Mouse (Mus musculus): ENCODE data around the gene Asic1. TPM values are rescaled to one million over a fixed set of nuclear protein-coding genes. Genes with fewer than 3 reads are reported as not detected.

The Asic1 gene
- polyA plus RNA-seq, 1 experiment: not detected

DNA sequence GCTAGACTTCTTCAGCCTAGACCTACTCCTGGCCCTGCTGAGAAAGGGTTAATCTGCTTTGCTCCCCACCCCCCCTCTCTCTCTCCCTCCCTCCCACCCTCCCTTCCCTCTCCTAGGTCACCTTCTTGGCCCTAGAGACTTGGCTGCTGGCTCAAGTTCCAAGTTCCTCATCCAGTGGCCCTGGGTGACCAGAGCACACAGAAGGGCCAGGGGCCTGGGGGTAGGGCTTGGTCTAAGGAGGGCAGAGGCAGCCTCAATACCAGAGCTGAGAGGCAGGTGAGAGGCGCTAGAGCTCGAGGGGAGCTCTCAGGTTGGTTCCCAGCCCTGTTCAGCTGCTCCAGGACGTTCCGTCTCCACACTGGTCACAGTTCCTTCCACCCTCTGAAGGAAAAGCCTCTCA is 20.8 kb downstream of the Asic1 start:
- H3K4me1 ChIP-seq (ENCODE audit: control insufficient read depth, insufficient read depth, low read length): peaks cover 19% of the 10 kb centered on the region
- TF ChIP-seq CTCF (IDR thresholded peaks at IDR 0.05; ENCODE audit: insufficient read depth, low read depth, low read length): no peak
- TF ChIP-seq POLR2A (IDR thresholded peaks at IDR 0.05; ENCODE audit: insufficient read depth, low read depth, low read length): no peak
- H3K4me3 ChIP-seq (ENCODE audit: insufficient read depth, low read depth, low read length): no peak overlapping the region
- WGBS: 51% methylated on average over 4 of the region's 4 CpGs
- H3K27ac ChIP-seq (ENCODE audit: insufficient read depth, low read depth, low read length): no peak overlapping the region

DNA sequence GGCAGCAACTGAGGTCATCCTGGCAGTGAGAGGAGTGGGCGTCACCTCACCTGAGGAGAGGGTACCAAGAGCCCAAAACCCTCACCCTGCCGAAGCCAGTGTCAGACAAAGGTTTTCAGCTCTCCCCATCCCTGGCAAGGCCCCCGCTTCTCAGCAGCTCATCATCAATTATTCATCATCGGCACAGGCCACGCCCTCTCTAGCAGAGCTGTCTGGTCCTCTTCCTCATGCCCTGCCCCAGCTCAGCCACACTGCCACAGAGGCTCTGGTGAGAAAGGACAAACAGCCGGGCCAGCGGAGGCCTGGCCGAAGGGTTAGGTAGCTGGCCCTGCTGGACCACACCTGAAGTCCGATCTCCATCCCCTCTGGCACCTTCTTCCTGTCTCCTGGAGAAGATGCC is 21.8 kb downstream of the Asic1 start:
- no peak overlapping the region for H3K27ac ChIP-seq (ENCODE audit: insufficient read depth, low read depth, low read length)
- H3K4me3 ChIP-seq (ENCODE audit: insufficient read depth, low read depth, low read length): no peak overlapping the region
- WGBS: 57% methylated on average over 9 of the region's 9 CpGs
- H3K4me1 ChIP-seq (ENCODE audit: control insufficient read depth, insufficient read depth, low read length): peaks cover 19% of the 10 kb centered on the region
- TF ChIP-seq POLR2A (IDR thresholded peaks at IDR 0.05; ENCODE audit: insufficient read depth, low read depth, low read length) (no peak), CTCF (IDR thresholded peaks at IDR 0.05; ENCODE audit: insufficient read depth, low read depth, low read length) (no peak)

DNA sequence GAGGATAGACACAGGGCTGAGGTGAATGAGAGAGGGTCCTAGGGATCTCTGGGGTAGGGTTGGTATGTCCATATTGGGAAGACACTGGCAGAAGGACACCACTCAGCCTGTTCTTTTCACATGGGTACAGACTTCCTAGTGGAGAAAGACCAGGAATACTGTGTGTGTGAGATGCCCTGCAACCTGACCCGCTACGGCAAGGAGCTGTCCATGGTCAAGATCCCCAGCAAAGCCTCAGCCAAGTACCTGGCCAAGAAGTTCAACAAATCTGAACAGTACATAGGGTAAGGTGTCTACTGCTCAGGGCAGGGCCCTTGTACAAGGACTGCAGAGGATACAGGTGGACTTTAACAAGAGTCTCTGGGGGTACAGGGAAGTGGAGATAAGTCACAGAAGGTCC is 27.1 kb downstream of the Asic1 start:
- H3K4me1 ChIP-seq (ENCODE audit: control insufficient read depth, insufficient read depth, low read length): peaks cover 22% of the 10 kb centered on the region
- 69% methylated on average over 2 of the region's 2 CpGs for WGBS
- H3K27ac ChIP-seq (ENCODE audit: insufficient read depth, low read depth, low read length): no peak overlapping the region
- no peak overlapping the region for H3K4me3 ChIP-seq (ENCODE audit: insufficient read depth, low read depth, low read length)
- no peak for TF ChIP-seq CTCF (IDR thresholded peaks at IDR 0.05; ENCODE audit: insufficient read depth, low read depth, low read length)
- TF ChIP-seq POLR2A (IDR thresholded peaks at IDR 0.05; ENCODE audit: insufficient read depth, low read depth, low read length): no peak

DNA sequence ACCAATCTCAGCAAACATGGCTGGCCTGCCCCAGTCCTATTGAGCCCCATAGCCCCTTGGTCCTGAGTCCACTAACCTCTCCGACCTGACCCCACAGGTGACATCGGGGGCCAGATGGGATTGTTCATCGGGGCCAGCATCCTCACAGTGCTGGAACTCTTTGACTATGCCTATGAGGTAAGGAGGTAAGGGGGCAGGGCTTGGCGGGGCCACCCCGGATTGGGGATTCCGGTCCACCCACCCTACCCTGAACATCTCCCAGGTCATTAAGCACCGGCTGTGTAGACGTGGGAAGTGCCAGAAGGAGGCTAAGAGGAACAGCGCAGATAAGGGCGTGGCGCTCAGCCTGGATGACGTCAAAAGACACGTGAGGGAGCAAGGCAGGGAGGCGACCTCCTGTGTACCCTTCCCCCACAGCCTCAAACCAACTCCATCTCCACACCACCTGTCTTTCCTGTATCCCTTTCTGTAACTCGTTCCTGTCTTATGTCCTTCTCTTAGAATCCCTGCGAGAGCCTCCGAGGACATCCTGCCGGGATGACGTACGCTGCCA is 28.4 kb downstream of the Asic1 start:
- Histone ChIP-seq H3K27ac (ENCODE audit: insufficient read depth, low read depth, low read length) (no peak overlapping the region), H3K4me3 (ENCODE audit: insufficient read depth, low read depth, low read length) (no peak overlapping the region), H3K4me1 (ENCODE audit: control insufficient read depth, insufficient read depth, low read length) (peaks cover 21% of the 10 kb centered on the region)
- 33% methylated on average over 20 of the region's 20 CpGs for WGBS
- no peak for TF ChIP-seq POLR2A (IDR thresholded peaks at IDR 0.05; ENCODE audit: insufficient read depth, low read depth, low read length)

DNA sequence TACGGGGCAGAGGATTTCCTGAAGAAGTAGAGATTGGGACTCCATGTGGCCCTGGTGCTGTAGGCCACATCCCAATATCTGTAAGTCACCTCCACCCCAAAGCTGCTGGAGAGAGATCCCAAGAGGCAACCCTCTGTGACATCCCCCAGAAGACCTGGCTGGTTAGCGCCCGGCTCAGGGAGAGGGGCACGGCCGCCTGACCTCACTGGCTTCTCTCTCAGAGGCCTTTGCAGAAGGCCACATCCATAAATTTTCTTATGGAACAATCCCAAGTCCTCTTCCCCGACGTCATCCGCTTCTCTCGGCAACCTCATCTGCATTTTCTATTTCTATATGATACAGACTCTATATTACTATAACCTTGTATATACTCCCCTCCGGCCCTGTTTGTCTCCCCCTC is 29.5 kb downstream of the Asic1 start:
- WGBS: 84% methylated on average over 10 of the region's 10 CpGs
- no peak overlapping the region for H3K27ac ChIP-seq (ENCODE audit: insufficient read depth, low read depth, low read length)
- no peak overlapping the region for H3K4me3 ChIP-seq (ENCODE audit: insufficient read depth, low read depth, low read length)
- TF ChIP-seq POLR2A (IDR thresholded peaks at IDR 0.05; ENCODE audit: insufficient read depth, low read depth, low read length) (no peak), CTCF (IDR thresholded peaks at IDR 0.05; ENCODE audit: insufficient read depth, low read depth, low read length) (no peak)
- H3K4me1 ChIP-seq (ENCODE audit: control insufficient read depth, insufficient read depth, low read length): peaks cover 31% of the 10 kb centered on the region

DNA sequence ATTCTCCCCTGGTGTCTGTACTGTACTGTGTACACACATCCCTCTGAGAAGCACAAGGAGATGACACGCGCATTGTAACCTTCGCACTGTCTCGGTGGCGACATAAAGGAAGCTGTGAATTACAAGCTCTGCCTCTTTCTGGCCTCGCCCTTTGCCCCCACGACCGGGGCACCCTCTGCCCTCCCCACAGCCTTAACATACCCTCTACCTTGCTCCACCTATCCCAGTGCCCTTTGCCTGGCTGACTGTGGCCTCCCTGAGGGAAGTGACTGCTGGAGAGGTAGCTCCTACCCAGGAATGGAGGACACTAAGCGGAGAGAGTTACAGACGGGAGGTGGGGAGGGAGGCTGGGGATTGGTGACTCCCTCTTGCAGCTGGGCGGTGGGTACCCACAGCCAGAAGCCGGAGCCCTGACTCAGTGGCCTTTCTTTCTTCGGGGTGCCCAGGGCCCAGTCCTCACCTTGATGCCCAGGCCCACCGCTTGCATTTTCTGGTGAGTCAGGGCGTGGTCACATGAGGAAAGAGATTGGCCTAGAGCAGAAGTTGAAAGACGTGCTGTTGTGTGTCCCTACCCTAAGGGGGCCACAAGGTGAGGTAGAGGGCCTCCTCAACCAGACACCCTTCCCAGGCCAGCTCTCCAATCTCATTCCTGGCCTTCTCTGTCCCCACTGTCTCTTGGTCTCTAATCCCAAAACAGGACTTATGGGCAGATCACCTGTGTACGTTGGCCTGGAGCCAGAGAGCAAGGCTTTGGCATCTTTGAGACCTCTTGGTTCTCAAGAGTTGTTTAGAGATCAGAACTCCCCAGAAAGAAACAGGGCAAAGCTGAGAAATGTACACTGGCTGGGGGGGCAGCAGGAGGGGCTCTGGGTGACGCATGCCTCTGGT is 30.3 kb downstream of the Asic1 start:
- peaks cover 35% of the 10 kb centered on the region for H3K4me1 ChIP-seq (ENCODE audit: control insufficient read depth, insufficient read depth, low read length)
- no peak for TF ChIP-seq POLR2A (IDR thresholded peaks at IDR 0.05; ENCODE audit: insufficient read depth, low read depth, low read length)
- TF ChIP-seq CTCF (IDR thresholded peaks at IDR 0.05; ENCODE audit: insufficient read depth, low read depth, low read length): no peak
- no peak overlapping the region for H3K27ac ChIP-seq (ENCODE audit: insufficient read depth, low read depth, low read length)
- no peak overlapping the region for H3K4me3 ChIP-seq (ENCODE audit: insufficient read depth, low read depth, low read length)
- 87% methylated on average over 18 of the region's 18 CpGs for WGBS

DNA sequence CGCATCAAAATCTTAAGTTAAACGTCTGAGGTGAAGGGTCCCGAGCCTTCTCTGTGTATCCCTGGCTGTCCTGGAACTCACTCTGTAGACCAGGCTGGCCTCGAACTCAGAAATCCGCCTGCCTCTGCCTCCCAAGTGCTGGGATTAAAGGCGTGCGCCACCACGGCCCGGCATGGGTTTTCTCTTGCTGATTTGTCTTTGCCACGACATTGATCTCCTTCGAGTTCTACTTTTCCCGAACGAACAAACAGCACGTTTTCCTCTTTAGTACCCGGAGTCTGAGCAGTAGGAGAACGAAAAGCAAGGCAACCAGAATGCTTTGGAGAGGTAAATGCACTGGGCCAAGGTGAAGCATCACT is 31.5 kb downstream of the Asic1 start:
- 36% methylated on average over 16 of the region's 16 CpGs for WGBS

DNA sequence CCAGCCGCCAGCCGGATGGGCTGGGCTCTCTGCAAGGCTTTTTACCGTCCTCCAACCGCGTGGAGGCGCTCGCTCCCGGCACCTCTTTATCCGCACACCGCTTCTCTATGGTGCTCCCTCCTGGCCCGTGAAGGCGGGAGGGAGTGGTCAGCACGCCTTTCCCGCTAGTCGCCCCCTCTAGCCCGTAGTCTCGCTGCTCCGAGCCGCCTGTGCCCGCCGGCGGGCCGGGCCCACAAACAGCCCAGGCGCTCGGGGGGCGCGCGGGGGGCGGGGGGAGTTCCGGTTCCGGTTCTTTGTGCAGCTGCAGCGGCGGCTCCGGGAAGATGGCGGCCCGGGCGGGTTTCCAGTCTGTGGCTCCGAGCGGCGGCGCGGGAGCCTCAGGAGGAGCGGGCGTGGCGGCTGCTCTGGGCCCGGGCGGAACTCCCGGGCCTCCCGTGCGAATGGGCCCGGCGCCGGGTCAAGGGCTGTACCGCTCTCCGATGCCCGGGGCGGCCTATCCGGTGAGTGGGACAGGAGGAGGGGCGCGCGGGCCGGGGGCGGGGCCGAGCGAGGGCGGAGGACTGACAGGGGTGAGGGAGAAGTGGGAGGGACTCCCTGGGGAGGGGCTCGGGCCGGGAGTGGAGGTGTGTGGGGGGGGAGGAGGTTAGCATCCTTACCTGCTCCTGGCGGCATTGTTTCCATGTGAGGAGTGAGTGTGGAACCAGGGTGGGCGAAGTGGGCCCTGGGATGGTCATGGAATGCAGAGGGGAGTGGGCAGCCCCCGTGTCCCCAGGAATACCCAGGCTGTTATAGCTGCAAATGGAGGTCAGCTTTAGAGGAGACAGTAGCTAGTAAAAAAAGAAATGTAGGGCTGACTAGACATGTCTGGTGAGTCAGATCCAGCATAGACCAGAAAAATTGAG is 32.1 kb downstream of the Asic1 start, which contains the start of gene Smarcd1:
Gene Smarcd1 (plus strand): TSS at position 131 of the 902 bp plus-strand sequence.
- peak within 1 kb of the TSS; percentile 97 for H3K27ac ChIP-seq (ENCODE audit: insufficient read depth, low read depth, low read length)
- H3K4me1 ChIP-seq (ENCODE audit: control insufficient read depth, insufficient read depth, low read length): peaks cover 37% of the 10 kb centered on the region
- TF ChIP-seq CTCF (IDR thresholded peaks at IDR 0.05; ENCODE audit: insufficient read depth, low read depth, low read length): peak; percentile 90
- peak; percentile 63 for TF ChIP-seq POLR2A (IDR thresholded peaks at IDR 0.05; ENCODE audit: insufficient read depth, low read depth, low read length)
- peak within 1 kb of the TSS; percentile 83 for H3K4me3 ChIP-seq (ENCODE audit: insufficient read depth, low read depth, low read length)
- under 1% methylated on average over 70 of the region's 71 CpGs for WGBS

More for the DNA sequence above, 31.5 kb downstream of the Asic1 start:
- Histone ChIP-seq H3K4me1 (ENCODE audit: control insufficient read depth, insufficient read depth, low read length) (peaks cover 35% of the 10 kb centered on the region), H3K4me3 (ENCODE audit: insufficient read depth, low read depth, low read length) (peak overlapping the region; percentile 83), H3K27ac (ENCODE audit: insufficient read depth, low read depth, low read length) (0 out of 2 replicates have a peak overlapping the region, but pooled peaks have one; percentile 16)

DNA sequence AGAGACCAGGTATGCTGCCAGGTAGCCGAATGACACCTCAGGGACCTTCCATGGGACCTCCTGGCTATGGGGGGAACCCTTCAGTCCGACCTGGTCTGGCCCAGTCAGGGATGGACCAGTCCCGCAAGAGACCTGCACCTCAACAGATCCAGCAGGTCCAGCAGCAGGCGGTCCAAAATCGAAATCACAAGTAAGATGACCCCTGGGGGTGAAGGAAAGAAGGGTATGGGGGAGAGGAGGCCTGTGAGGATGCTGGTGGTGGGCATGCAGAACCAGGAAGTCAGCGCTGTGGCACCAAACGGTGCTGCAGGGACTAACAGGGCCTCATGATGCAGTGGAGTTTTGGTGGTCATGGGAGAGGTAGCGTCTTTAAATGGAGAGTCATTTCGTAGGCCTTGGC is 32.9 kb downstream of the Asic1 start:
- peak overlapping the region; percentile 97 for H3K27ac ChIP-seq (ENCODE audit: insufficient read depth, low read depth, low read length)
- TF ChIP-seq POLR2A (IDR thresholded peaks at IDR 0.05; ENCODE audit: insufficient read depth, low read depth, low read length) (no peak), CTCF (IDR thresholded peaks at IDR 0.05; ENCODE audit: insufficient read depth, low read depth, low read length) (no peak)
- peak overlapping the region; percentile 83 for H3K4me3 ChIP-seq (ENCODE audit: insufficient read depth, low read depth, low read length)
- whole genome bisulfite sequencing: 37% methylated on average over 9 of the region's 9 CpGs
- H3K4me1 ChIP-seq (ENCODE audit: control insufficient read depth, insufficient read depth, low read length): peaks cover 44% of the 10 kb centered on the region
